Mouse (Mus musculus): ENCODE results near the gene Robo1. TPM values are rescaled to one million over a fixed set of nuclear protein-coding genes. Genes with fewer than 3 reads are reported as not detected.

Robo1 gene
- 2.0 TPM for polyA plus RNA-seq (2014; fragmentation: Illumina TruSeq; extraction: RNeasy Lipid Tissue Mini Kit (QIAGEN cat#74804); ENCODE audit: low read depth, low replicate concordance)

DNA sequence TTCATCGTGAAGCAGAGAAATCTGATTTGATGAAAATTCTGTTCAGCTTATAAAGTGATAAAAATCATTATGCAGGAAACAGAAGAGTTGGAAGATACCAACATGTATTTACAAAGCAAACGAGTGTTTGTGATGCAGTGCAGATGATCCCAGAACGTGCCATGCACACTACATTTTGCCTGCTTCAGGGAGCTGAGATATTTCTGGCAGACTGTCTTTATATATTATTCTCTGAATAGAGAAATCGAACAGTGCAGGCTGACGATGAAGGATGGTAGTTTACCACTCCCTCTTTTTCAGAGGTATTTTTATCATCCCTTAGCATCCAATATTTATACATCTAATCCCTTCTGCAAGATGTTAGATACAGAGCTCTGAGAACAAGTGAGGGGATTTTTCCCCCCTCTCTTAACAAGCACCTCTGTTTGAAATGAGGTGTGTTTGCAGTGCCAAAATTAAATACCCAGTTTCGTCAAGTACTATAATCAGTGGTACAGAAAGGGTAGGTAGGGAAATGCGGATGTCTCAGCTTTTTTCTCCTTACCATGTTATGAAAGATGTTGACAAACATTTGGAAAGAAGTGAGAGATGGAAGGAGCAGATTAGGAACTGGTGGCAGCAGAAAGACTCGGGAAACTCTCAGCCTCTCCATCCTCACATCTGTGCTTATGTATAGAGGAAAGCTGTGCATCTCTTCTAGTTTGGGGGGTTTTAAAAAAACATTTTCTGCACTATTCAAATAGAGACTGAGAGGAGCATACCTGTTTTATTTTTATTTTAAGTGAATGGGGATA lies at the start of gene Robo1:
Robo1 (plus strand) TSS at position 770 of the 794 bp plus-strand sequence.

Measured in kidney, adult 10 weeks (tissue).